26 mouse cellular contexts compared by ENCODE assay signal in the genomic region with DNA sequence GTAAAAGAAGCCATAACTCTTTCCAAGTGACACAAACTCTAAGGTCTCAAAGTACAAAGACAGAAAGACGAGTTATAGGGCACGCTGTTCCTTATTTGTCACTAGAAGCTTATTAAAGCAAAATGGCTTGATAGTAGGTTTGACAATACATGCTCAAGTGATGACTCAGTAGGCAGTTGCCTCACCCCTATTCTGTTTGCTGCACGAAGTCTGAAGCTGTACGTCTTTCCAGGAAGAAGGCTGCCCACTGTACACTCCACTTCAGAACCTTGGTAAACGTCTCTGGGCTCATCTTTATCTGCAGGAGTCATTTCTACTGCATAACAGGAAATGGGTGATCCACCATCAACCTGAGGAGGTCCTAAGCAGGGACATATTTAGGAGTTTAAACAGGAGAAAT.
DNase-seq lines count a peak whose midpoint lies in the region; ATAC-seq and TF ChIP-seq lines count a peak whose summit lies in the region.
"Had no signal": no experiment of that assay in that cellular context is flagged by ENCODE, and none has a peak within 500 bp of the region (broad histone marks: within the 10 kb centered on the region; RNA-seq: fewer than 3 reads in every experiment).

No protein-coding gene starts in this region.

- H3K9ac ChIP-seq in forebrain, embryonic 14.5 days (ENCODE audit: low read length) = no peak overlapping the region
- H3K9ac ChIP-seq: embryonic facial prominence, embryonic 12.5 days; forebrain, embryonic 12.5 days; forebrain, embryonic 15.5 days; forebrain, postnatal 0 days had no signal

- no peaks in the 10 kb centered on the region for H3K27me3 ChIP-seq in thymus, adult 2 months (ENCODE audit: control insufficient read depth, insufficient read depth, low read length)
- no peaks in the 10 kb centered on the region for H3K27me3 ChIP-seq in forebrain, embryonic 14.5 days (replicated peaks; ENCODE audit: control insufficient read depth, insufficient read depth, low read length)
- H3K27me3 ChIP-seq: CH12.LX; embryonic facial prominence, embryonic 12.5 days; forebrain, embryonic 12.5 days; forebrain, embryonic 15.5 days had no signal

- peak; percentile 30 for DNase-seq in adrenal gland, adult 2 months
- no peak for DNase-seq in adrenal gland, postnatal 25 days
- DNase-seq in 3T3-L1 (ENCODE audit: low read depth, low spot score) (peak; percentile 8), NIH3T3 (ENCODE audit: low read depth) (peak; percentile 17)
- no peak for DNase-seq in thymus, adult 2 months
- DNase-seq in cerebellum, postnatal 14 days = no peak
- no peak for DNase-seq in forebrain, embryonic 14.5 days (ENCODE audit: low spot score)
- DNase-seq: adrenal gland, adult 8-10 months; adrenal gland, postnatal 14 days; B cell, adult 2 months; cerebellum, adult 11-12 months; cerebellum, adult 2 months; cerebellum, adult 9-10 months; cerebellum, postnatal 10 days; cerebellum, postnatal 36 days; forebrain, postnatal 0 days had no signal

- no peak for ATAC-seq in forebrain, embryonic 14.5 days
- ATAC-seq: CD4-positive, CD25-positive, alpha-beta regulatory T cell, adult 4 months; forebrain, embryonic 15.5 days; forebrain, postnatal 0 days had no signal

- no peak for TF ChIP-seq POLR2A in embryonic fibroblast, embryonic 13.5 days (IDR thresholded peaks at IDR 0.05; ENCODE audit: low read depth, low read length)
- no peak for TF ChIP-seq POLR2A in thymus, adult 2 months (IDR thresholded peaks at IDR 0.05; ENCODE audit: control insufficient read depth, extremely low read depth, insufficient read depth, low read length, poor library complexity)

- H3K4me2 ChIP-seq in forebrain, embryonic 14.5 days (ENCODE audit: low read length) = no peak overlapping the region
- H3K4me2 ChIP-seq: embryonic facial prominence, embryonic 12.5 days; forebrain, embryonic 12.5 days; forebrain, embryonic 15.5 days had no signal

- H3K36me3 ChIP-seq in thymus, adult 2 months (ENCODE audit: control insufficient read depth, insufficient read depth, low read length) = peaks cover 58% of the 10 kb centered on the region
- H3K36me3 ChIP-seq in forebrain, embryonic 14.5 days (ENCODE audit: control insufficient read depth, insufficient read depth, low read length) = peaks cover 62% of the 10 kb centered on the region

- H3K4me3 ChIP-seq in embryonic fibroblast, embryonic 13.5 days (ENCODE audit: insufficient read depth, low read length) = no peak overlapping the region
- H3K4me3 ChIP-seq in thymus, adult 2 months (ENCODE audit: control insufficient read depth, insufficient read depth, low read length) = no peak overlapping the region
- H3K4me3 ChIP-seq in forebrain, embryonic 14.5 days (ENCODE audit: low read depth, low read length) = no peak overlapping the region
- H3K4me3 ChIP-seq: embryonic facial prominence, embryonic 10.5 days; embryonic facial prominence, embryonic 12.5 days; erythroblast, embryonic 14.5 days; forebrain, embryonic 10.5 days; forebrain, embryonic 12.5 days; forebrain, embryonic 15.5 days had no signal

- peak overlapping the region; percentile 26 for H3K27ac ChIP-seq in embryonic fibroblast, embryonic 13.5 days (ENCODE audit: insufficient read depth, low read length)
- no peak overlapping the region for H3K27ac ChIP-seq in thymus, adult 2 months (ENCODE audit: control insufficient read depth, insufficient read depth, low read length)
- no peak overlapping the region for H3K27ac ChIP-seq in forebrain, embryonic 14.5 days (ENCODE audit: low read depth, low read length)
- H3K27ac ChIP-seq: embryonic facial prominence, embryonic 10.5 days; embryonic facial prominence, embryonic 12.5 days; forebrain, embryonic 10.5 days; forebrain, embryonic 12.5 days; forebrain, embryonic 15.5 days had no signal

- 85% methylated on average over 5 of the region's 5 CpGs for WGBS in thymus, adult 2 months
- WGBS in forebrain, embryonic 14.5 days = 90% methylated on average over 5 of the region's 5 CpGs

- TF ChIP-seq CTCF in embryonic fibroblast, embryonic 13.5 days (IDR thresholded peaks at IDR 0.05; ENCODE audit: borderline replicate concordance, insufficient read depth, low read length) = no peak
- no peak for TF ChIP-seq CTCF in thymus, adult 2 months (IDR thresholded peaks at IDR 0.05; ENCODE audit: borderline replicate concordance, control insufficient read depth, extremely low read depth, insufficient read depth, low read length, poor library complexity)

- H3K9me3 ChIP-seq in forebrain, embryonic 14.5 days (replicated peaks; ENCODE audit: control insufficient read depth, low read length) = no peaks in the 10 kb centered on the region
- H3K9me3 ChIP-seq: embryonic facial prominence, embryonic 10.5 days; embryonic facial prominence, embryonic 12.5 days; forebrain, embryonic 10.5 days; forebrain, embryonic 12.5 days; forebrain, embryonic 15.5 days; G1E had no signal

- H3K4me1 ChIP-seq in embryonic fibroblast, embryonic 13.5 days (ENCODE audit: control insufficient read depth, insufficient read depth, low read length) = no peaks in the 10 kb centered on the region
- H3K4me1 ChIP-seq in thymus, adult 2 months (replicated peaks; ENCODE audit: control insufficient read depth, insufficient read depth, low read length) = no peaks in the 10 kb centered on the region
- no peaks in the 10 kb centered on the region for H3K4me1 ChIP-seq in forebrain, embryonic 14.5 days (ENCODE audit: control insufficient read depth, insufficient read depth, low read length)
- H3K4me1 ChIP-seq: embryonic facial prominence, embryonic 10.5 days; embryonic facial prominence, embryonic 12.5 days; forebrain, embryonic 10.5 days; forebrain, embryonic 12.5 days; forebrain, embryonic 15.5 days had no signal

Comparison
In these comparisons a context has a peak if more than half of its experiments do, and no peak if none do; other contexts are left out.
1. DNase-seq: peak in adrenal gland, adult 2 months (single experiment), 3T3-L1 (single experiment) and NIH3T3 (single experiment); none in adrenal gland, postnatal 25 days (single experiment), thymus, adult 2 months (single experiment), cerebellum, postnatal 14 days (0 of 2) and forebrain, embryonic 14.5 days (single experiment).